Mouse (Mus musculus): ENCODE measurements around the gene Rpl10-ps3. TPM values are rescaled to one million over a fixed set of nuclear protein-coding genes. Genes with fewer than 3 reads are reported as not detected.

The Rpl10-ps3 gene
- polyA plus RNA-seq, 1 experiment from 2014 or later, result 264 TPM

DNA sequence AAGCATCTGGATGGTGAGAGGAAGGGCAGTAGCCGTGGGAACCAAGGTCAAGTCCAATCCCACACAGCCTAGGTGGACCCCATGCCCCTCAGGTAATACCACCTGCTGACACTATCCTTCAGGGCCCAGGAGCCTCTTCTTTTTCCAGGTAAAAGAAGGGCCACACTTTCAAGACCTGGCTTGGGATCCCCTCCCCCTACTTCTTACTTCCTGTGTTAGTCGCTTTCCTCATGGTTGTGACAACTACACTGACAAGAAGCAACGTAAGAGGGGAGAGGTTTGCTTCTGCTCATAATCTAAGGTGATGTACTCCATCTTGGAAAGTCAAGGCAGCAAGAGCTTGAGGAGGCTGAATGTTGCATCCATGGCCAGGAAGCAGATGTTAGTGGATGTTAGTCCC is 15.6 kb upstream of the Rpl10-ps3 start:
- Histone ChIP-seq H3K9me3 (replicated peaks; ENCODE audit: control insufficient read depth, low read length) (no peaks in the 10 kb centered on the region), H3K9ac (replicated peaks; ENCODE audit: low read length) (no peak overlapping the region), H3K36me3 (replicated peaks; ENCODE audit: control insufficient read depth, insufficient read depth, low read depth, low read length) (no peaks in the 10 kb centered on the region), H3K4me2 (ENCODE audit: low read depth, low read length) (no peak overlapping the region), H3K4me1 (ENCODE audit: control insufficient read depth, insufficient read depth, low read length) (no peaks in the 10 kb centered on the region), H3K27ac (replicated peaks; ENCODE audit: low read depth, low read length) (no peak overlapping the region), H3K4me3 (ENCODE audit: low read depth, low read length) (no peak overlapping the region), H3K27me3 (ENCODE audit: control insufficient read depth, insufficient read depth, low read length) (no peaks in the 10 kb centered on the region)
- no peak for DNase-seq (ENCODE audit: low spot score)
- 63% methylated on average over 3 of the region's 3 CpGs for WGBS
- ATAC-seq (replicated peaks; ENCODE audit: insufficient number of reproducible peaks, low FRiP score, low TSS enrichment, low read depth), result no peak

GRCm38 (mm10) chr9:50357331-50357730 is 12.6 kb upstream of the Rpl10-ps3 start:
- Histone ChIP-seq H3K27me3 (ENCODE audit: control insufficient read depth, insufficient read depth, low read length) (no peaks in the 10 kb centered on the region), H3K4me3 (ENCODE audit: low read depth, low read length) (no peak overlapping the region), H3K9me3 (replicated peaks; ENCODE audit: control insufficient read depth, low read length) (no peaks in the 10 kb centered on the region), H3K4me1 (ENCODE audit: control insufficient read depth, insufficient read depth, low read length) (no peaks in the 10 kb centered on the region), H3K9ac (replicated peaks; ENCODE audit: low read length) (no peak overlapping the region), H3K36me3 (replicated peaks; ENCODE audit: control insufficient read depth, insufficient read depth, low read depth, low read length) (no peaks in the 10 kb centered on the region), H3K4me2 (ENCODE audit: low read depth, low read length) (no peak overlapping the region), H3K27ac (replicated peaks; ENCODE audit: low read depth, low read length) (no peak overlapping the region)
- WGBS, result 72% methylated on average over 3 of the region's 3 CpGs
- DNase-seq (ENCODE audit: low spot score) (no peak), ATAC-seq (replicated peaks; ENCODE audit: insufficient number of reproducible peaks, low FRiP score, low TSS enrichment, low read depth) (no peak)

DNA sequence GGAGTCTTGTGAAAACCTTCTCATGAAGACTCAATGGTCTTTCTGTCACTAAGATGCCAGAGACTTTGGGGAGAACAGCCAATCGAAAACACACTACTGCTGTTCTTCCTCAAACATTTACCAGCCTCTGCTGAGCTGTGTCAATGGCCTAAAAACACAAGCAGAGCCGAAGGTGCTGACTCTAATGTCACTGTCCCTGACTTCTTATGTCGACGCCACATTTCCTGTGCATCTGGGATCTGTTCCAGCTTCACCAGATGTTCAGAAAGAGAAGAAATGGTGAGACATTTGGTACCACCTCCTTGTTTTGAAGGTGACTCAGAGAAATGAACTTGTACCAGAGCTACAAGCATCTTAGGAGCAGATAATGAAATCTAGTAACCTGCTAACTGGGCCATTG is 7.0 kb upstream of the Rpl10-ps3 start:
- Histone ChIP-seq H3K9ac (replicated peaks; ENCODE audit: low read length) (no peak overlapping the region), H3K4me3 (ENCODE audit: low read depth, low read length) (no peak overlapping the region), H3K36me3 (replicated peaks; ENCODE audit: control insufficient read depth, insufficient read depth, low read depth, low read length) (no peaks in the 10 kb centered on the region), H3K27me3 (ENCODE audit: control insufficient read depth, insufficient read depth, low read length) (no peaks in the 10 kb centered on the region), H3K4me1 (ENCODE audit: control insufficient read depth, insufficient read depth, low read length) (no peaks in the 10 kb centered on the region), H3K9me3 (replicated peaks; ENCODE audit: control insufficient read depth, low read length) (no peaks in the 10 kb centered on the region), H3K27ac (replicated peaks; ENCODE audit: low read depth, low read length) (no peak overlapping the region), H3K4me2 (ENCODE audit: low read depth, low read length) (no peak overlapping the region)
- no peak for DNase-seq (ENCODE audit: low spot score)
- WGBS, result 63% methylated on average over 4 of the region's 4 CpGs
- ATAC-seq (replicated peaks; ENCODE audit: insufficient number of reproducible peaks, low FRiP score, low TSS enrichment, low read depth), result no peak

DNA sequence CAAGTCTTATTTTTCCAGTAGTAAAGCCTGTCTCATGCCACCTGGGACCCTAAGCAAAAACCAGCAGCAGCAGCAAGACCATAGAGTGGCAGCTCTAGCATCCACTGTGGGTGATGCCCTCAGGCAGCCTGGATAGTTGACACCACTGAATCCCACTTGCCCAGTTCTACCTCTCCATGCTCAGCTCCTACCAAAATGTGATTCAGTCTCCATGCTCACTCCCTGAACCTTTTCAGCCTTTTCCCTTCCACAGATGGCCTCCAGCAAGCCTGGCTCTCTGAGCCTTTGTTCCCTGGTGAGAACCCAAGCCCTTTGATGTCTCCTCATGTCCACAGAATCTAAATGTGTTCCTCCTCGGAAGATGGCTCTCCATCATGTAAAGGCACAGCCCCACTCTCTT is 5.8 kb upstream of the Rpl10-ps3 start:
- no peak overlapping the region for H3K9ac ChIP-seq (replicated peaks; ENCODE audit: low read length)
- no peak overlapping the region for H3K27ac ChIP-seq (replicated peaks; ENCODE audit: low read depth, low read length)
- H3K4me2 ChIP-seq (ENCODE audit: low read depth, low read length), result no peak overlapping the region
- H3K27me3 ChIP-seq (ENCODE audit: control insufficient read depth, insufficient read depth, low read length), result no peaks in the 10 kb centered on the region
- no peaks in the 10 kb centered on the region for H3K4me1 ChIP-seq (ENCODE audit: control insufficient read depth, insufficient read depth, low read length)
- H3K4me3 ChIP-seq (ENCODE audit: low read depth, low read length), result no peak overlapping the region
- ATAC-seq (replicated peaks; ENCODE audit: insufficient number of reproducible peaks, low FRiP score, low TSS enrichment, low read depth) (no peak), DNase-seq (ENCODE audit: low spot score) (no peak)
- no peaks in the 10 kb centered on the region for H3K9me3 ChIP-seq (replicated peaks; ENCODE audit: control insufficient read depth, low read length)
- H3K36me3 ChIP-seq (replicated peaks; ENCODE audit: control insufficient read depth, insufficient read depth, low read depth, low read length), result no peaks in the 10 kb centered on the region
- WGBS, result 82% methylated on average over 1 of the region's 1 CpGs

DNA sequence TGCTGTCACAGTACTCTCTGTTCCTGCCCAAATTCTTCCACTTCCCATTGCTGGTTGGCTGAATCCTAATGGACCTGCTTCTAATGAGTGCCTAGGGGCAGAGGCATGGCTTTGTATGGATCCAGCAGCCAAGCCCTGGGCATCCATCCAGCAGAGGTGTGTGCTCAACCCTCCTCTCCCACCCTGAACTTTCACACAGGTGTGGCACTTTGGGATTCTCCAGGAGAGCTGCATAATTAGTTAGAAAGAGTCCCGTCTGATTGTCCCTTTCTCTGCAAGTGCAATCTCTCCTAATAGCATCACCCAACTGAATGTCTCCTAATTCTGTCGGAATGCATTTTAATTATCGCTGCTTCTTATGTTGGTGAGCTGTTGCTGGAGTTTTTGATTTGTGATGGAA is 4.4 kb upstream of the Rpl10-ps3 start:
- Histone ChIP-seq H3K4me1 (ENCODE audit: control insufficient read depth, insufficient read depth, low read length) (no peaks in the 10 kb centered on the region), H3K4me3 (ENCODE audit: low read depth, low read length) (no peak overlapping the region), H3K4me2 (ENCODE audit: low read depth, low read length) (no peak overlapping the region), H3K9me3 (replicated peaks; ENCODE audit: control insufficient read depth, low read length) (no peaks in the 10 kb centered on the region), H3K27me3 (ENCODE audit: control insufficient read depth, insufficient read depth, low read length) (no peaks in the 10 kb centered on the region), H3K27ac (replicated peaks; ENCODE audit: low read depth, low read length) (no peak overlapping the region), H3K36me3 (replicated peaks; ENCODE audit: control insufficient read depth, insufficient read depth, low read depth, low read length) (no peaks in the 10 kb centered on the region), H3K9ac (replicated peaks; ENCODE audit: low read length) (no peak overlapping the region)
- 87% methylated on average over 3 of the region's 3 CpGs for WGBS
- ATAC-seq (replicated peaks; ENCODE audit: insufficient number of reproducible peaks, low FRiP score, low TSS enrichment, low read depth) (no peak), DNase-seq (ENCODE audit: low spot score) (no peak)

DNA sequence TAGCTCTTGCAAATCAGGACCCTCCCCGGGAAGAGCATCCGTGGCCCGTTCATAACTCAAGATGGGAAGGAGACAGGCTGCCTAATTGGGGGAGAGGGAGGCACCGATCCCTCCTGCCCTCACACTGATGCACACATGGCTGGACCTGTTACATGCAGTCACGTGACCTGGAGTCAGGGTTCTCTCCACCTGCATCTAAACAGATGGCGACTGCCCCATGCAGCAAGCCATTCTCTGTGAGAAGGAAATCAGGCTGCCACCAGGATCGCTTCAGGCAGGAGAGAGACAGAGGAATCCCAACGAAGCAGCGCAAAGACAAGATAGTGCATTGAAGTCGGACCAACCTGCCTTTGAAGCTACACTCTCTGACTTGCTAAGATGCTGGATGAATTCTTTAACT is 3.5 kb upstream of the Rpl10-ps3 start:
- H3K4me3 ChIP-seq (ENCODE audit: low read depth, low read length), result no peak overlapping the region
- H3K9me3 ChIP-seq (replicated peaks; ENCODE audit: control insufficient read depth, low read length), result no peaks in the 10 kb centered on the region
- H3K4me2 ChIP-seq (ENCODE audit: low read depth, low read length), result no peak overlapping the region
- H3K27ac ChIP-seq (replicated peaks; ENCODE audit: low read depth, low read length), result no peak overlapping the region
- no peaks in the 10 kb centered on the region for H3K36me3 ChIP-seq (replicated peaks; ENCODE audit: control insufficient read depth, insufficient read depth, low read depth, low read length)
- no peaks in the 10 kb centered on the region for H3K4me1 ChIP-seq (ENCODE audit: control insufficient read depth, insufficient read depth, low read length)
- H3K9ac ChIP-seq (replicated peaks; ENCODE audit: low read length), result no peak overlapping the region
- no peak for DNase-seq (ENCODE audit: low spot score)
- 77% methylated on average over 10 of the region's 10 CpGs for WGBS
- ATAC-seq (replicated peaks; ENCODE audit: insufficient number of reproducible peaks, low FRiP score, low TSS enrichment, low read depth), result no peak
- H3K27me3 ChIP-seq (ENCODE audit: control insufficient read depth, insufficient read depth, low read length), result no peaks in the 10 kb centered on the region

DNA sequence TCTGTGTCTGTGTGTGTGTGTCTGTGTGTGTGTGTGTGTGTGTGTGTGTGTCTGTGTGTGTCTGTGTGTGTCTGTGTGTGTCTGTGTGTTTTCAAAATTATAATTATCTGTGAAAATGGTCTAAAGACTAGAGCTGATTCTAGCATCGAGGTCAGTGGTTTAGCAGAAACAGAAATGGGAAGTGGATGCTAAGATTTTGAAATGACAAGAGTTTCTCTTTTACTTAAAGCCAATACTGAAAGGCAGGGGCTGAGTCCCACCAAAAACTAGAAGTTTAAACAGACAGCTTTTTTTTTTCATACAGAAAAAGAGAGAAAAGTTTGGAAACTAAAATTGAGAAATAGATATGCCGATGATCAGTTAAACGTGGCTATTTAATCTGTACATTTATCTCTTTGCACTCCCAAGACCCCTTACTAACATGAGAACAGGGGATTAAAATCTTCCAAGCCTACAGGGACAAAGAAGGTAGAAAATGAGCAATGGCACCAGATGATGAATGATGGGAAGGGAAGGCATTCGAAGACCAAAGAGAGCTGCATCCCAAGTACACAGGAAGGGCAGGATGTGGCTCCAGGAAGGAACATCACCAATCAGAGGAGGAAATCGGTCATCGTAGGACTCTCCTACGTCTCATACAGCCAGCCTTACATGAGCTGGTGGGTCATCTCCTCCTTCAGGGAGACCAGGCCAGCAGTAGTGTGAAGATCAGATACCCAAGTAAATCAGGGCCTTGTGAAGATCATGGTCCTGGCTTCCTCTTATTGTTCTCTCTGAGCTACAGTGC is 9.0 kb downstream of the Rpl10-ps3 start:
- 74% methylated on average over 7 of the region's 7 CpGs for WGBS
- no peaks in the 10 kb centered on the region for H3K9me3 ChIP-seq (replicated peaks; ENCODE audit: control insufficient read depth, low read length)

GRCm38 (mm10) chr9:50333413-50333812 is 11.4 kb downstream of the Rpl10-ps3 start:
- WGBS, result 37% methylated on average over 6 of the region's 6 CpGs
- Histone ChIP-seq H3K27ac (replicated peaks; ENCODE audit: low read depth, low read length) (no peak overlapping the region), H3K36me3 (replicated peaks; ENCODE audit: control insufficient read depth, insufficient read depth, low read depth, low read length) (no peaks in the 10 kb centered on the region), H3K4me3 (ENCODE audit: low read depth, low read length) (no peak overlapping the region), H3K4me1 (ENCODE audit: control insufficient read depth, insufficient read depth, low read length) (no peaks in the 10 kb centered on the region), H3K4me2 (ENCODE audit: low read depth, low read length) (no peak overlapping the region), H3K27me3 (ENCODE audit: control insufficient read depth, insufficient read depth, low read length) (no peaks in the 10 kb centered on the region), H3K9ac (replicated peaks; ENCODE audit: low read length) (no peak overlapping the region), H3K9me3 (replicated peaks; ENCODE audit: control insufficient read depth, low read length) (no peaks in the 10 kb centered on the region)
- ATAC-seq (replicated peaks; ENCODE audit: insufficient number of reproducible peaks, low FRiP score, low TSS enrichment, low read depth), result no peak
- DNase-seq (ENCODE audit: low spot score), result peak; percentile 78

More for the DNA sequence above, 9.0 kb downstream of the Rpl10-ps3 start:
- H3K27me3 ChIP-seq (ENCODE audit: control insufficient read depth, insufficient read depth, low read length), result no peaks in the 10 kb centered on the region
- no peaks in the 10 kb centered on the region for H3K36me3 ChIP-seq (replicated peaks; ENCODE audit: control insufficient read depth, insufficient read depth, low read depth, low read length)
- H3K4me2 ChIP-seq (ENCODE audit: low read depth, low read length), result no peak overlapping the region
- no peak overlapping the region for H3K9ac ChIP-seq (replicated peaks; ENCODE audit: low read length)
- no peak overlapping the region for H3K27ac ChIP-seq (replicated peaks; ENCODE audit: low read depth, low read length)
- DNase-seq (ENCODE audit: low spot score) (no peak), ATAC-seq (replicated peaks; ENCODE audit: insufficient number of reproducible peaks, low FRiP score, low TSS enrichment, low read depth) (no peak)
- no peak overlapping the region for H3K4me3 ChIP-seq (ENCODE audit: low read depth, low read length)
- H3K4me1 ChIP-seq (ENCODE audit: control insufficient read depth, insufficient read depth, low read length), result no peaks in the 10 kb centered on the region
